Mouse (Mus musculus) ES-Bruce4 (cell line): Measurements from ENCODE around the gene Ccdc85c. TPM values are rescaled to one million over a fixed set of nuclear protein-coding genes. Genes with fewer than 3 reads are reported as not detected.

Experiments used
- H3K27ac ChIP-seq: 2 replicates; pipeline ENCODE4 v1.5.1; 2012; ENCODE audit warnings: low read length, inconsistent platforms; ENCODE audit not compliant: insufficient read depth
- H3K27me3 ChIP-seq: 2 replicates; pipeline ENCODE4 v1.6.1; 2012; ENCODE audit warnings: mild to moderate bottlenecking, low read length, inconsistent platforms; ENCODE audit not compliant: control insufficient read depth, poor library complexity, insufficient read depth, severe bottlenecking
- H3K36me3 ChIP-seq: 2 replicates; pipeline ENCODE4 v1.6.1; 2012; ENCODE audit warnings: inconsistent platforms, mild to moderate bottlenecking, low read length, moderate library complexity; ENCODE audit not compliant: control insufficient read depth, poor library complexity, insufficient read depth, severe bottlenecking
- H3K4me1 ChIP-seq: one replicate; pipeline ENCODE4 v1.8.1; 2011; ENCODE audit warnings: low read length; ENCODE audit not compliant: control insufficient read depth, insufficient read depth
- H3K4me3 ChIP-seq: 2 replicates; pipeline ENCODE4 v1.5.1; 2011; ENCODE audit warnings: low read depth, mild to moderate bottlenecking, low read length
- H3K9ac ChIP-seq: 2 replicates; pipeline ENCODE4 v1.6.1; 2012; ENCODE audit warnings: low read depth, mild to moderate bottlenecking, inconsistent platforms; ENCODE audit not compliant: poor library complexity, severe bottlenecking
- H3K9me3 ChIP-seq: replicated peaks from 2 replicates; pipeline ENCODE4 v1.6.1; 2012; ENCODE audit warnings: mild to moderate bottlenecking, low read length, inconsistent platforms; ENCODE audit not compliant: control insufficient read depth, poor library complexity, insufficient read depth, severe bottlenecking
- CTCF ChIP-seq: IDR thresholded peaks from one replicate; pipeline ENCODE4 v1.8.1; 2011; ENCODE audit warnings: low read depth, low read length
- EP300 ChIP-seq: IDR thresholded peaks from 2 replicates; pipeline ENCODE4 v1.6.1; 2011; ENCODE audit warnings: low read depth, low read length; ENCODE audit not compliant: insufficient read depth
- POLR2A ChIP-seq: IDR thresholded peaks from one replicate; pipeline ENCODE4 v1.8.1; 2011; ENCODE audit warnings: low read length; ENCODE audit not compliant: insufficient read depth
- polyA plus RNA-seq: library from polyadenylated mRNA; stranded (reverse); fragments of >200 nt; gene quantifications from 2 replicates; pipeline ENCODE4 v1.2.4, GENCODE M21; 2011; ENCODE audit warnings: low read depth; ENCODE audit not compliant: missing spikeins, insufficient read depth, insufficient read length

The Ccdc85c gene
- polyA plus RNA-seq, 1 experiment: 21.0 TPM

GRCm38 (mm10) chr12:108237300-108238006 is 37.8 kb downstream of the Ccdc85c start:
- TF ChIP-seq CTCF: no peak
- TF ChIP-seq POLR2A: no peak
- no peak for TF ChIP-seq EP300
- H3K27me3 ChIP-seq: no peaks in the 10 kb centered on the region
- no peak overlapping the region for H3K4me3 ChIP-seq
- no peaks in the 10 kb centered on the region for H3K36me3 ChIP-seq
- no peak overlapping the region for H3K27ac ChIP-seq
- no peaks in the 10 kb centered on the region for H3K9me3 ChIP-seq
- H3K9ac ChIP-seq: no peak overlapping the region
- H3K4me1 ChIP-seq: peaks cover 5% of the 10 kb centered on the region

- TF ChIP-seq CTCF (no peak), POLR2A (no peak)
- Histone ChIP-seq H3K27ac (no peak overlapping the region), H3K9ac (no peak overlapping the region), H3K9me3 (no peaks in the 10 kb centered on the region), H3K27me3 (no peaks in the 10 kb centered on the region), H3K36me3 (no peaks in the 10 kb centered on the region), H3K4me1 (peaks cover 5% of the 10 kb centered on the region), H3K4me3 (no peak overlapping the region)
These were observed 39.2 kb downstream of the Ccdc85c start for GRCm38 (mm10) chr12:108235976-108236555.

DNA sequence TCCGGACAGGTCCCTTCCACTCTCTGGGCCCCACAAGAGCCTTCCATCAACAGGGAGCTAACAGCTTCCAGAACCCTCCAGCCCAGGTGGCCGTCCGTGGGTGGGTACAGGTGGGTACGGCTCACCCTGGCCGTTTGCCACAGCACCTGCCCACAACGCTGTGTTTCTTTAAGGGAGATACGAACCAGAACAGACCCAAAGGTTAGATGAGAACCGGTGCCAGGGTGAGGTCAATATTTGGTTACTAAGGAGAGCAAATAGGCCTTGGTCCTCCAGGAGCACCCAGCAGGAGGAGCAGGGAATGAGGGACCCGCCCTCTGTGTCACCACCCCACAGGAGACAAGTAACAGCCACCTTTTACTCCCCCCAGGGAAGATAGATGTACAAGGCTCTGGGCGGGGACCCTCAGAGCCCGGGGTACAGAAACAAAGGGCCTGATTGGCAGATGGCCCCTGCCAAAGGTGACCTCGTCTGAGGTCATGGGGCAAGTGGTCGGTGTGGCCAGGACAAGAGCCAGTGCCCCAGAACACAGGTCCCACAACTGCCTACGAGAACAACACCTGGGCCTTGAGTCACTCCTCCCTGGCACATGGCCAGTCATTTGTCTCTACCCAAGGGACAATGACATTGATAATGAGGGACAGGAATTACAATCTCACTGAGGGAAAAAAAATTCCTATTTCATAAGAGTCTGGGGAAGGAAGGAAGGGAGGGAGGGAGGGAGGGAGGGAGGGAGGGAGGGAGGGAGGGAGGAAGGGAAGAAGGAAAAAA is 40.2 kb downstream of the Ccdc85c start:
- peaks cover 5% of the 10 kb centered on the region for H3K4me1 ChIP-seq
- H3K27ac ChIP-seq: no peak overlapping the region
- no peaks in the 10 kb centered on the region for H3K9me3 ChIP-seq
- TF ChIP-seq EP300 (no peak), POLR2A (no peak), CTCF (no peak)
- no peaks in the 10 kb centered on the region for H3K36me3 ChIP-seq
- no peak overlapping the region for H3K9ac ChIP-seq
- H3K4me3 ChIP-seq: no peak overlapping the region
- no peaks in the 10 kb centered on the region for H3K27me3 ChIP-seq

- H3K27ac ChIP-seq: no peak overlapping the region
- H3K27me3 ChIP-seq: no peaks in the 10 kb centered on the region
- no peak overlapping the region for H3K4me3 ChIP-seq
- H3K9ac ChIP-seq: no peak overlapping the region
- H3K36me3 ChIP-seq: no peaks in the 10 kb centered on the region
- TF ChIP-seq POLR2A: no peak
- TF ChIP-seq CTCF: no peak
- no peak for TF ChIP-seq EP300
- peaks cover 5% of the 10 kb centered on the region for H3K4me1 ChIP-seq
- H3K9me3 ChIP-seq: no peaks in the 10 kb centered on the region
These were observed 41.5 kb downstream of the Ccdc85c start for GRCm38 (mm10) chr12:108233736-108234135.

DNA sequence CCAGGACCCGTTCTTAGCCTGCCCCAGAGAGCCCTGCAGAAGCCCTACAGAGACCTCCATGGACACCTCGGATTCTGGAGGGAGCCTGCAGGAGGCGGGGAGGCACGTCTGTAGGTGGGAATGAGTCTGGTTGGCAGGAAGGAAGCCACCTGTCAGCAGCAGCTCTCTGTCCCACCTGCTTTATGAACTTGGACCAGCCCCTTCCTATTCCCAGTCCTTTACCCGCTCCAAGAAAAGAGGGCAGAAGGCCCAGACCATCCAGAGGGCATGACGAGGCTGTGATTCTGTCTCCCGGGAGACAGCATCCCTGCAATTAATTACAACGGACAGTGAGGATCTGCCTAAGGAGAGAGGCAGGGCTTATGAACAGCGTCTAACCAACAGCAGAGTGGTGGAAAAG is 43.3 kb downstream of the Ccdc85c start:
- H3K27ac ChIP-seq: no peak overlapping the region
- no peak overlapping the region for H3K4me3 ChIP-seq
- H3K9ac ChIP-seq: no peak overlapping the region
- H3K27me3 ChIP-seq: no peaks in the 10 kb centered on the region
- TF ChIP-seq CTCF (no peak), EP300 (no peak), POLR2A (no peak)
- peaks cover 3% of the 10 kb centered on the region for H3K4me1 ChIP-seq
- H3K36me3 ChIP-seq: no peaks in the 10 kb centered on the region
- H3K9me3 ChIP-seq: no peaks in the 10 kb centered on the region
